Mouse (Mus musculus): ENCODE results near the gene Scaf4. TPM values are rescaled to one million over a fixed set of nuclear protein-coding genes. Genes with fewer than 3 reads are reported as not detected.
A peak's percentile ranks its signal among the peaks of the same experiment; 100 is the strongest.
"Not testable (repeated sequence)": the region's sequence is repeated elsewhere in the genome, so short reads cannot be mapped to it uniquely, and the experiment has no call there.

Gene Scaf4
- total RNA-seq, 1 experiment, result 36.0 TPM

DNA sequence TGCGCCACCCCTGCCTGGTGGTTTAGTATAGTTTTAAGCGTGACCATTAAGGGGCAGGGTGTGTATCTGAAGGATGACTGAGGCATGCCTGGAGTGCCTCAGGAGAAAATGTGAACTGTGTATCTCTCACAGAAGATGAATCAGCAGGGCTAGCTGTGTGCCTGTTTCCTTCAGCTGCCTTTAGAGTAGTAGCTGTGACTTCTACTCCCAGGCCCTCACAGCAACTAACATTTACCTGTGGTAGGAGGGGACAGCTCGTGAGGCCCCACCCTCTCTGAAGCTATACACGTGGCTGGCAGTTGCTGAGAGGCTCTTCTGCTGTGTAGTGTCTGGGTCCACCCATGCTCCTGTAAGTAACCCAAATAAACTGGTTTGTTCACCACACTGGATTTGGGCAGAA is 66.4 kb downstream of the Scaf4 start:
- in situ Hi-C loops (cut with MboI; ENCODE audit: low sequenced_read_pairs in 2 of 2, unreplicated experiment in 2 of 2), result no loop called here
- Histone ChIP-seq H3K4me3 (ENCODE audit: insufficient read depth in 1 of 2, low read depth in 1 of 2, low read length in 2 of 2, poor library complexity in 1 of 2, severe bottlenecking in 1 of 2) (no peak overlapping the region), H3K4me1 (ENCODE audit: control insufficient read depth in 2 of 2, insufficient read depth in 2 of 2, low read length in 2 of 2, poor library complexity in 1 of 2) (peaks cover 0 to 9% of the 10 kb centered on the region in 2 experiments; a peak in 2 of 4 replicates), H3K27ac (ENCODE audit: insufficient read depth, low read depth, low read length, poor library complexity, severe bottlenecking) (no peak overlapping the region; the same call in 1 of the 2 replicates), H3K9me3 (ENCODE audit: control insufficient read depth, insufficient read depth, low read depth, low read length) (no peaks in the 10 kb centered on the region), H3K9ac (ENCODE audit: insufficient read depth, low read depth, low read length, poor library complexity, severe bottlenecking) (peak overlapping the region; percentile 26; the same call in 1 of the 2 replicates), H3K36me3 (ENCODE audit: control insufficient read depth, insufficient read depth, low read length, poor library complexity, severe bottlenecking) (peaks cover 5% of the 10 kb centered on the region; the same call in 1 of the 2 replicates)
- no peak for TF ChIP-seq HCFC1 (IDR thresholded peaks at IDR 0.05; ENCODE audit: borderline replicate concordance, insufficient read depth, low read length)
- TF ChIP-seq ZNF384 (IDR thresholded peaks at IDR 0.05; ENCODE audit: low read depth, low read length), result no peak
- TF ChIP-seq ZC3H11A (IDR thresholded peaks at IDR 0.05; ENCODE audit: borderline replicate concordance, low read depth, low read length), result no peak
- TF ChIP-seq CHD2 (IDR thresholded peaks at IDR 0.05; ENCODE audit: low read depth, low read length), result no peak
- no peak for TF ChIP-seq MAFK (IDR thresholded peaks at IDR 0.05; ENCODE audit: insufficient read depth, low read depth, low read length)
- DNase-seq (ENCODE audit: low read depth, low spot score), result no peak

DNA sequence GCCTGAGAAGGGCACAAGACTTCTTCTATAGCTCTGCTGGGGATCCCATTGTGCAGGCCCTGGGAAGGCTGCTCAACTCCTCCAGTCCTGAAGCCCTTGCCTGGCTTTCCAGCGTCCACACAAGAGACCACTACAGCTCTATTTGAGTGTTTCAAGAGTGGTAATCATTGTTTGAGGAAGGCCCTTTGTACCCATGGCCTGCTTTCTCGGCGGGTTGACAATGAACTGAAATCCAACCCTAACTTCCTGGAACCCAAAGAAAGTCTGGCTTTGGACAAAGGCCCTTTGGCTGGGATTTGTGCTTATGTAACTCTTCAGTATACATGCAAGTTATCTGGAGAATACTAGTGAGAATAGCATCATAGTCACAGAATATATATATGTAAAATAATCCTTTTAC is 66.9 kb downstream of the Scaf4 start:
- Histone ChIP-seq H3K27ac (ENCODE audit: insufficient read depth, low read depth, low read length, poor library complexity, severe bottlenecking) (peak overlapping the region; percentile 38; the same call in 1 of the 2 replicates), H3K36me3 (ENCODE audit: control insufficient read depth, insufficient read depth, low read length, poor library complexity, severe bottlenecking) (peaks cover 2% of the 10 kb centered on the region; the same call in 1 of the 2 replicates), H3K4me1 (ENCODE audit: control insufficient read depth in 2 of 2, insufficient read depth in 2 of 2, low read length in 2 of 2, poor library complexity in 1 of 2) (peaks cover 0 to 9% of the 10 kb centered on the region in 2 experiments; a peak in 2 of 4 replicates), H3K9ac (ENCODE audit: insufficient read depth, low read depth, low read length, poor library complexity, severe bottlenecking) (no peak overlapping the region), H3K9me3 (ENCODE audit: control insufficient read depth, insufficient read depth, low read depth, low read length) (no peaks in the 10 kb centered on the region), H3K4me3 (ENCODE audit: insufficient read depth in 1 of 2, low read depth in 1 of 2, low read length in 2 of 2, poor library complexity in 1 of 2, severe bottlenecking in 1 of 2) (no peak overlapping the region)
- TF ChIP-seq MAFK (IDR thresholded peaks at IDR 0.05; ENCODE audit: insufficient read depth, low read depth, low read length), result no peak
- DNase-seq (ENCODE audit: low read depth, low spot score), result no peak
- in situ Hi-C loops (cut with MboI; ENCODE audit: low sequenced_read_pairs in 2 of 2, unreplicated experiment in 2 of 2), result no loop called here

DNA sequence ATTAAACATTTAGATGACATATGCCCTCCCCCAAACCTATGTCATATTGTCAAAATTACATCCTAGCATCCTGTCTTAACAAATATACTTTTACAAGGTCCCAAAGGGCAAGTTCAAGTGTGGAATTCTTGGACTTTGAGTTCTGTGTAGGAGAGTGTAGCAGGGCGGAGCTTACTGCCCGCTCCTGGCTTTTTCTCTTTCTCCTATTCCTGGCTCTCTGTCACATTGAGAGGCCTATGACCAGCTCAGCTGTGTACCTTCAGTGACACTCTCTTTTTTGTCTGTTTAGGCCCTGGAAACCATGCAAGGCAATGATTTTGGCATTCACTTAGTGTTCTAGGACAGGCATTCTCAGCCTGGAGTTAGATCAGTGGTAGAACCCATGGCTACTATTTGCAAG is 67.9 kb downstream of the Scaf4 start:
- in situ Hi-C loops (cut with MboI; ENCODE audit: low sequenced_read_pairs in 2 of 2, unreplicated experiment in 2 of 2), result no loop called here
- H3K4me1 ChIP-seq (ENCODE audit: control insufficient read depth in 2 of 2, insufficient read depth in 2 of 2, low read length in 2 of 2, poor library complexity in 1 of 2), result peaks cover 0 to 7% of the 10 kb centered on the region in 2 experiments; a peak in 2 of 4 replicates
- H3K4me3 ChIP-seq (ENCODE audit: insufficient read depth in 1 of 2, low read depth in 1 of 2, low read length in 2 of 2, poor library complexity in 1 of 2, severe bottlenecking in 1 of 2), result no peak overlapping the region
- H3K9ac ChIP-seq (ENCODE audit: insufficient read depth, low read depth, low read length, poor library complexity, severe bottlenecking), result no peak overlapping the region
- no peaks in the 10 kb centered on the region for H3K36me3 ChIP-seq (ENCODE audit: control insufficient read depth, insufficient read depth, low read length, poor library complexity, severe bottlenecking)
- no peaks in the 10 kb centered on the region for H3K9me3 ChIP-seq (ENCODE audit: control insufficient read depth, insufficient read depth, low read depth, low read length)
- no peak for TF ChIP-seq CHD2 (IDR thresholded peaks at IDR 0.05; ENCODE audit: low read depth, low read length)
- TF ChIP-seq ZC3H11A (IDR thresholded peaks at IDR 0.05; ENCODE audit: borderline replicate concordance, low read depth, low read length), result no peak
- no peak for TF ChIP-seq ZNF384 (IDR thresholded peaks at IDR 0.05; ENCODE audit: low read depth, low read length)
- no peak for TF ChIP-seq HCFC1 (IDR thresholded peaks at IDR 0.05; ENCODE audit: borderline replicate concordance, insufficient read depth, low read length)
- no peak for TF ChIP-seq MAFK (IDR thresholded peaks at IDR 0.05; ENCODE audit: insufficient read depth, low read depth, low read length)
- no peak for DNase-seq (ENCODE audit: low read depth, low spot score)
- H3K27ac ChIP-seq (ENCODE audit: insufficient read depth, low read depth, low read length, poor library complexity, severe bottlenecking), result no peak overlapping the region

DNA sequence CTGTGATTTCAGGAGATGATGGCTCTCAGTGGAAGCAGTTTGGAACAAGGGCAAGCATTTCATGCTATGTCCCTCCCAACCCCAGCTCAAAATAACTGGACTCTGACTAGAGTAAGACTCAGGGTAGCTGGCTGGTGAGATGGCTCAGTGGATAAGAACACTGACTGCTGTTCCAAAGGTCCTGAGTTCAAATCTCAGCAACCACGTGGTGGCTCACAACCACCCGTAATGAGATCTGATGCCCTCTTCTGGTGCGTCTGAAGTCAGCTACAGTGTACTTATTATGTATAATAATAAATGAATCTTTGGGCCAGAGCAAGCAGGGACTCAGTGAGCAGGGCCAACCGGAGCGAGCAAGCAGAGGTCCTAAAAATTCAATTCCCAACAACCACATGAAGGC is 68.4 kb downstream of the Scaf4 start:
- H3K27ac ChIP-seq (ENCODE audit: insufficient read depth, low read depth, low read length, poor library complexity, severe bottlenecking); H3K4me3 ChIP-seq (ENCODE audit: insufficient read depth in 1 of 2, low read depth in 1 of 2, low read length in 2 of 2, poor library complexity in 1 of 2, severe bottlenecking in 1 of 2); H3K9ac ChIP-seq (ENCODE audit: insufficient read depth, low read depth, low read length, poor library complexity, severe bottlenecking); DNase-seq (ENCODE audit: low read depth, low spot score); H3K4me1 ChIP-seq (ENCODE audit: control insufficient read depth in 2 of 2, insufficient read depth in 2 of 2, low read length in 2 of 2, poor library complexity in 1 of 2); H3K36me3 ChIP-seq (ENCODE audit: control insufficient read depth, insufficient read depth, low read length, poor library complexity, severe bottlenecking); in situ Hi-C loops (cut with MboI; ENCODE audit: low sequenced_read_pairs in 2 of 2, unreplicated experiment in 2 of 2); H3K9me3 ChIP-seq (ENCODE audit: control insufficient read depth, insufficient read depth, low read depth, low read length): not testable (repeated sequence)

DNA sequence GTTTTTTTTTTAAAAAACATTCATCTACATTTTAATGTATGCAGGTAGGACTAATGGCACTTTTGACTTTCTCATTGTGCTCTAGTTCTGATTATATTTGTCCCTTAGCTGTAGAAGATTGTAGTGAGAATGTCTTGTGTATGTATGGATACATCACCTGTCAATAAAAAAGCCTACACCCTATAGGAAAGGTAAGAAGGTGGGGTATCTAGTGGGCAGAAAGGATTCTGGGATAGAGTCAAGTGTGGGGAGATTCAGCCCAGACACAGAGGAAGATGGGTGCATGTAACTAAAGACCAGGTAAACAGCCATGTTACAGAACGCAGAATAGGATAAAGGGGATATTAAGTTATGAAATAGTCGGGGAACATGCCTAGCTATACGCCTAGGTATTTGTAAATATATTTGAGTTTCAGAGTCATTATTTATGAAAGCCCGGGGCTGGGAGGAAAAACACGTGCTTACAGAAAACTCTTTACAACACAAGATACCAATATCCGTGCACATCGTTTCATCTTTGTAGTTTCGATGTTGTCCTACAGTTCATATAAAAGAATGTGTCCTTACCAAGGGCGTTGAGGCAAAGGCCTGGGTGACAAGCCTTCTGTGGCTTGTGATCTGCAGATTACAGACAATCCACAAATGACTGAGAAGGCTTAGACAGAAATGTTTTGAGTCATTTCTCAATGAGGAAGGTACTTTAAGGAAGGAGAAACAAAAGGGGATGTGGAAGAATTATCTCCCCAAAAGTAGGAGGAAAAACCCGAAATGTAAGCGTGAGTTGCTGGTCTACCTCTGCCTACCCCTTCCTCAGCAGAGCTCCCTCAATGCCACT is 69.4 kb downstream of the Scaf4 start:
- TF ChIP-seq ZNF384 (IDR thresholded peaks at IDR 0.05; ENCODE audit: low read depth, low read length) (no peak), ZC3H11A (IDR thresholded peaks at IDR 0.05; ENCODE audit: borderline replicate concordance, low read depth, low read length) (no peak), MAFK (IDR thresholded peaks at IDR 0.05; ENCODE audit: insufficient read depth, low read depth, low read length) (no peak), CHD2 (IDR thresholded peaks at IDR 0.05; ENCODE audit: low read depth, low read length) (no peak), HCFC1 (IDR thresholded peaks at IDR 0.05; ENCODE audit: borderline replicate concordance, insufficient read depth, low read length) (no peak)
- no peak overlapping the region for H3K4me3 ChIP-seq (ENCODE audit: insufficient read depth in 1 of 2, low read depth in 1 of 2, low read length in 2 of 2, poor library complexity in 1 of 2, severe bottlenecking in 1 of 2)
- DNase-seq (ENCODE audit: low read depth, low spot score), result no peak
- H3K9ac ChIP-seq (ENCODE audit: insufficient read depth, low read depth, low read length, poor library complexity, severe bottlenecking), result no peak overlapping the region
- in situ Hi-C loops (cut with MboI; ENCODE audit: low sequenced_read_pairs in 2 of 2, unreplicated experiment in 2 of 2), result no loop called here
- H3K9me3 ChIP-seq (ENCODE audit: control insufficient read depth, insufficient read depth, low read depth, low read length), result no peaks in the 10 kb centered on the region
- H3K27ac ChIP-seq (ENCODE audit: insufficient read depth, low read depth, low read length, poor library complexity, severe bottlenecking), result no peak overlapping the region
- peaks cover 0 to 7% of the 10 kb centered on the region in 2 experiments; a peak in 2 of 4 replicates for H3K4me1 ChIP-seq (ENCODE audit: control insufficient read depth in 2 of 2, insufficient read depth in 2 of 2, low read length in 2 of 2, poor library complexity in 1 of 2)
- H3K36me3 ChIP-seq (ENCODE audit: control insufficient read depth, insufficient read depth, low read length, poor library complexity, severe bottlenecking), result no peaks in the 10 kb centered on the region

Data from ES-E14 (cell line).